Mouse (Mus musculus) NIH3T3 (cell line): ENCODE data around the gene Nupl1.
A peak's percentile ranks its signal among the peaks of the same experiment; 100 is the strongest.

Experiments used
- DNase-seq: peaks from one replicate; pipeline ENCODE4 v3.0.0-alpha.2; 2012; ENCODE audit warnings: low read depth

Gene Nupl1

DNA sequence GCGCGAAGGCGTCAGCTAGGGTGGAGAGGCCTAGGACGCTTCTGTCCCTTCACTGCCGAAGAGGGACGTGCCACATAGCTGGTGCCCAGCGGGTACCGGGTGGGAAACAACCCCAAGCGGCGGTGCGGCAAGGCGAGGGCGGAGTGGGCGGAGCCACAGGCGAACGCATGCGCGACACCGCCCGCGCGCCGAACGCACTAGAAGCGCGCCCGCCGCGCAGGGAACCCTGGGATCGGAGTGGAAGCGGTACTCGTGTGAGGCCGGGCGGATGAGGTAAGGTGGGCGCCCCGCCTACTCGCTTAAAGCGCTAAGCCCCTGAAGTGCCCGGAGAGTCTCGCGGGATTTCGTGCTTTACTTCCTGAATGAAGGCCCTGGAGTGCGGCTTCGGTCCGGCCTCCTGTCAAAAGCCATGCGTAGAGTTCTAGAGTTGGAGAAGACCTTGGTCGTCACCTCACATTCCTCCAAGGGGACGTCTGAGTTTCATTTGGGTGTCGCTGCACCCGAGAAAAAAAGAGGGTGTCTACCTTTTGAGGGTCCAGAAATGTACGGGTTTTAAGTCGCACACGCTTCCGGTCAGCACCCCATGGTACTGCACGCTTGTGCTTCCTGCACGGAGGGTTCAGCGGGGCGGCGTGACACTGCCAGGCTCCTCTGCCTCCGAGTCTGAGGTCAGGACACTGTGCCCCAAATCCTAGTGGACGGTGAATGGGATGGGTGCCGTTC, at the start of gene Nupl1, which contains the start of gene Gm49336:
Nupl1 (minus strand) TSS at position 151 of the 723 bp plus-strand sequence.
Gm49336 (minus strand) TSS at position 227 of the 723 bp plus-strand sequence.
- DNase-seq, result peak; percentile 98

DNA sequence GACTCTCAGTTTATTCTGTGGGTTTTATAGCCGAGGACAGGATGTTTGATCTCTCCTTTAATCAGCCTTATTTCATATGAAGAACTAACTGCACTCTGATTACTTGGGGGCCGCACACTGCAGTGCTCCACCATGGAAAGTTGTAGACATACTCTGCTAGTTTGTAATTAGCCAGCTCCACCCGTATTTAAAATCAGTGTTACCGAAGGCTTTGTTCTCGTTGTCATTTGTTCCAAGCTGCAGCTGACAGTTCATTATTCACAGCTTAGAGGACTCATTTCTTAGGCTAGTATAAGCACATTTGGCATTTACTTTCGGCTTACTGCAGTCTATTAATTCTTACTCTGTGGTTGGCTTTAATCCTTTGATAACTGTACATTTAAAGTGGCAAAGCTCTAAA, 49.8 kb upstream of the Nupl1 start:
- no peak for DNase-seq

DNA sequence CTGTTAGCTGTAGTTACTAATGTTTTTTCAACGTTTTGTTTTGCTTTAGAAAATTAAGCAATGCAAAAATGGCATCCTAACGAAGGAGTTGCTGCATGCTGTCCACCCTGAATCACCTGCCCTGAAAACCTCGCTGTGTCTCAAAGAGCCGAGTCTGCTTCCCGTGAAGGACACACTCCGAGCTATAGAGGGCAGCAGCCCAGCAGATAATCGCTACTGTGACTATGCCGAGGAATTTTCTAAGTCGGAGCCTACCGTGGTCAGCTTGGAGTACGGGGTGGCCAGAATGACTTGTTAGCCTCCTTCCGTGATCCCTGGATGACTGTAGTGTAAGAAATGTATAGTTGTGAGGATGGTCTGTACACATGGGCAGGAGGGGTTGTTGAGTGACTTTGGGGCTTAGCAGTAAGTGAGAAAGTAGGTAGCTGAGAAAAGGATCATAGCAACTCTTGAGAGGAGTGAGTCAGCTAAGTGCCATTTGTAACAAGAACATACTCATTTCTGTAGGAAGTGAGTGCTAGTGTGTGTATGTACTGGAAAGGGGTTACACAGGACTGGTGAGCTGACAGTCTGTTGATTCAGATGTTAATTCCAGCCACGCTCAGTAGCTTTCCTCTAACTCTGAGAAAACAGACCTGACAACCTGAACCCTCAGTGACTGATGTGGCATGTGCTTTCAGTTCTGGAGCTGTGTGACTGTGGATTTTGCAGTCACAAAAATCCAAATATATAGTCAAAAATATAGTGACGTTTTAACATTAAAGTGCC, 49.2 kb upstream of the Nupl1 start:
- no peak for DNase-seq

DNA sequence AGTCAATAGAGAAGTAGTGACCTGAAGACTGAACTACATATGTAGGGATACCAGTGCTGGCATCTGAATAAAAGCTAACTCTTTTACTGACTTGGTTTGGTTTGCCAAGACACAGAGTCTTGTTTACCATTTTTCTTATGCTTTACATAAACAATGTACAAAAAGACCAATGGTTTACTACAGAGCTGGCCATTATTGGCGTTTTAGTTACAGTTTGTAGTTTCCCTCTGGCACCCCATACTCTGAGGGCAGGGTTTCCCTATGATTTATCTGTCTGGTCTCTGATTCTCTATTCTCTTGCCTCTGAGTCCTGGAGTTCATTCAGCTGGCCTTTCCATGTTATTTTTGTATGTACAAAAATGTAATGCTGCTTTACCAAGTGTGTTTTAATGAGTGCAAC, 44.3 kb upstream of the Nupl1 start:
- DNase-seq, result no peak

DNA sequence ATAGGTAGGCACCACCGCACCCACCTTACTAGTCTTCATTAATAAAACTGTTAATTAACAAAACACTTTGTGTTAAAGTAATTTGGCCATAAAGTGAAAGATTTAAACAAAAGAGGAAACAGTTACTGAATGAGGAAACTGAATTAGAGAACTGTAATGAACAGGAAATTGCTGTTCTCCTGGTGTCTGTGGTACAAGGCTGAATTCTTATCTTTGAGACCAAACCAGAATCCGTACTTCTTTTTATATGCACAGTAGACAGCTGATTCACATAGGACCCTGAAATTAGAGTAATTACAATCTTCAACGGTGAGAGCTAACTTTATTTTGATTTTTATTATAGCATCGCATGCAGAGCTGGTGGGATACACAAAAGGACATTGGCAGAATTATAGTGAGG, 39.1 kb upstream of the Nupl1 start:
- DNase-seq, result no peak

DNA sequence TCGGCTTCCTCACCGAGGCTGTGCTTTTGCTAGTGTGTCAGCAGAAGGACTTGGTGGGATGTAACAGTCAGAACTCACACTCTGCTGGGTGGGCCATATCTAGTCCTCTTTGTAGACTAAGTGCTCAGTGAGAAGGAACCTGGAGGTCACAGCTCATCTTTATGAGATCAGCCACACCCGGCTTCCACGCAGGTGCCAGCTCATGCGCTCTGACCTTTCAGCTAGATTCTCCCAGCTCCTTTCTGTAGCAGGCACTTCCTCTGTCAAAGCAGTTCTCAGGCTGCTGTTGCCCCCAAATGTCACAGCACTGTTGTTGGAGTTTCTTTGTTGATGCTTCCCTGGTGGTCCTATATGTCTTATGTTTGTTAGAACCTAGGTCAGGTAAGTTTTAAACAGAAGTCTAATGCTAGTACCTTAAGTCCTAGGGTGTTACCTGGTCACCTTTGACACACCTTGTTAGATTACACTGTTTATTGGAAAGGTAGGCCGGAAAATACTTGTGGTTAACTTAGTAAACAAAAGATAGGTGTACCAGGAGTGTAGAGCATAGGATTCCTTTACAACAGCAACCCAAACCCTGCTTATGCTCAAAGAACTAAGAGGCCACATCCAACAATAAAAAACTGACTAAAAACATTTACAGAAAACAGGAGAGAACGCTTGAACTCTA, 35.1 kb upstream of the Nupl1 start:
- DNase-seq, result no peak

DNA sequence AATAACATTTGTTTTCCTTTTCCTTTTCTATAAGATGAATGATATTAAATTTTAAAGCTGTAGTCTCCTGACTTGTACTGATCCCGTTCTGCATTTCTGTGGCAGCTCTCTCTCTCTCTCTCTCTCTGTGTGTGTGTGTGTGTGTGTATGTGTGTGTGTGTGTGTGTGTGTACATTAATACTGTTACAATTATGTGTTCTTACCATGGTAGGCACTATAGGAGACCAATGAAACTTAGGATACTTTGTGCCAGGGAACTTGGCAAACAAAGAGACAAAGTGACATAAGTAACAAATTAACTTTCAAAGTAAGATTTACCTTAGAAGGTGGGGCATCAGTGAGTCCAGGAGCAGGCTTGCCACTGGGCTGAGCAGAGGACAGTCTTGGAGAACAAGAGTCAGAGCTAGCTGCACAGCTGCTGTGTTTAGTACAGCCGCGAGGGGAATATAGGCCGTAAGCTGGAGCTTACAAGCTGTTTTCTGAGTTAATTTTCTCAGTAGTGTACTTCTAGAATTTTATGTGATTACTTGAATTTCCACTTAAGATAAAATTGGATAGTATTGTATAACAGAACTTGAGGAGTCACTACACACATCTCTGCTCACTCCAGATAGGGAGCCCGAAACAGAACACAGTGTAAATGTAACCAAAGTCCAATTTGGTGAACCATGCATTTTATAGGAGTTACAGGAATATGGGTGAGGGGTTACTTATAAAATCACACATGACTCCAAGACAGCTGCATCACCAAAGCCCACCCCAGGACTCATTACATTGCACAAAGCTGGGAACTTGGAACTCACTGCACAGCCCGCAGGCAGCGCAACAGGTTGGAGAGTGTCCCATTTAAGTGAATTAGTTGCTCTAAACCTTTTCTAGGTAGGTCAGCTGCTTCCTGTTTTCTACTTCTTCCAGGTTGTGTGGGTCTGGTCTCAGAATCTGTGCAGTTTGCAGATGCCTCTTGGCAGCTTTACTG, 24.4 kb upstream of the Nupl1 start:
- no peak for DNase-seq

DNA sequence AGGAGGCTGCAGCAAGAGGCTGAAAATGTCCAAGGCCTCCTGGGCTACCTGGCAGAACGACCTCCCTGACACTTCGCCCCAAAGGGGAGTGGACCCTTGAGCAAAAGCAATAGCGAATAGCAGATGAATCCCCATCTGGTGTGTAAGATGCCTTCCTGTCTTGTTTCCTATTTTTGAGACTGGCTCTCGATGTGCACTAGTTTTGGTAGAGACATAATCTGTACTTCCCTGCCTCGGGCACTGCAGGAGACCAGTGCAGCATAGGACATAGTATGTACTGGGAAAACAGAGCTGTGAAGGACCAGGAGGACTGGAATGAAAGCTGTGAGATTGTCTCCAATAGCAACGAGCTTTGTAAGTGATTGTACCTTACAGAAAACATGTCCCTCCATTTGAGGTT, 22.1 kb upstream of the Nupl1 start:
- no peak for DNase-seq

DNA sequence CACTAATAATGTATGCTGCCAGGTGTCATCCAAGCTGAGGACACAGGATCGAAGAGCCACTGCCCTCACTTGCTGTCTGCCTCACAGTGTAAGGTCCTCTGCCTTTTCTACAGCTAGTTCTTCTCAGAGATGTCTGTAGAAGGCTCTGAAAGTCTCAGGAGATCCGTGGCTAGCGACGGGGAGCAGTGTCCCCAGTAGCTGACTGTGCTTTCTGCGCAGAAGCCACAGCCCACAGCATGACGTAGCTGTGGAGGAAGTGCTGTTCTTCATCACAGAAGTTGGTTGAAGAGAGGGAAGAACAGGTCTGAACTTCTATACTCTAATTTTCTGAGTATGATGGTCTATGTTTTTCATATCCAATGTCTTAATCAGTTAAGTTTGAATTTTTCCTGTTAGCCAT, 18.1 kb upstream of the Nupl1 start:
- DNase-seq, result no peak

DNA sequence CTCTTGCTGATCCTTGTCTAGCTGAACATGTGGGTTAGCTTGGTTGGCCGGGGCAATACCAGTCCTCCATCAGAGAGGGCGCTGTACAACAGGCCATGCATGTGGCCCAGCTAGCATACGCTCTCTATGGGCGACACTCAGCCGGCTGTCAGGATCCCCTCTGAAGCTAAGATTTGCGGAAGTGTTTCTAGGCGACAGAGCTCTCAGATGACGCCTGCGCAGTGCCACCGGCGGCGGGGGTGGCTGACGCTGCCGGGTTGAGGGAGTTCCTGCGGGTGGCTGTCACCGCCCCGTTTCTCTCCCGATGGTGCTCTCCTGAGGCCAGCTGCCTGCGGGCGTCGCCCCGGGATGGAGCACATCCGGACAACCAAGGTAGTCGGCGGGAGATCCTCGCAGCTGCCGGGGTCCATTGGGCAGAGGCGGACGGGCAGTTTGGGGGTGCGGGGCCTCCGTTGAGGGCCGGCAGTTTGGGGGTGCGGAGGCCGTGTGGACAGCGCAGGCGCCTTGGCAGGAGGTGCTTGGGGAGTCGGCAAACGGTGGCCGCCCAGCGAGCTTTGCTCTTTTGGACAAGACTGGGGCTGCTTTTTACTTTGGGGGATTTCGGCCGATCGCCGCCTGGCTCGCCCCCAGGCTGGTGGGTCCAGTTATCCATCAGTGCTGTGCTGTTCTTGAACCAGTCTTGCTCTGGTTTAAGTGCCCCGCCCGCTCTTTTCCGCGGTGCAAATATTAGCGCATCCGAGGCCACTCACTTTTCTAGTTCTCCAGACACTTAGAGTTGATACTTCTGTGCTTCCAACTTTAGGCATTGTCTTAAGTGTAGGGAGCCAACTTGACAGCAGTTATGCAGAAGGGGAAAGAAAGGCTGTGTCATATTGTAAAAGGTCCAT, 14.0 kb upstream of the Nupl1 start, which contains the start of gene Mtmr6:
Mtmr6 (plus strand) TSS at position 239 of the 887 bp plus-strand sequence.
- peak; percentile 97 for DNase-seq

DNA sequence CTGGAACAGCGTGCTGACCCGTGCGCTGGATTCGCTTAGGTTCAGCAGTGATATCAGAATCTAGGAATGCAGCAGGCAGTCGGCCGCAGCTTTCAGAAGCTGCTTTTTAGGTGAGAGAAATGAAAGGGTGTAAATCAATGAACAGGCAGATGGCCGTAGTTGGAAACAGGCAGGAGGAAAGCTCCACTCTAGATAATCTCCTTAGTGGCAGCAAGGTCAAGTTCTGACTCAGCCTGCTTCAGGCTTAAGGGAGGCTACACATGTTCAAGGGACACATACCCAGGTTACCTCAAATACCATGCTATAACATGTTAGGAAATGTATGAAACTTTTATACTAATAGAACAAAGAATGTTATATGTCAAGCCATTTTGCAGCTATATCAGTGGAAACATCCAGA, 11.1 kb upstream of the Nupl1 start:
- no peak for DNase-seq

DNA sequence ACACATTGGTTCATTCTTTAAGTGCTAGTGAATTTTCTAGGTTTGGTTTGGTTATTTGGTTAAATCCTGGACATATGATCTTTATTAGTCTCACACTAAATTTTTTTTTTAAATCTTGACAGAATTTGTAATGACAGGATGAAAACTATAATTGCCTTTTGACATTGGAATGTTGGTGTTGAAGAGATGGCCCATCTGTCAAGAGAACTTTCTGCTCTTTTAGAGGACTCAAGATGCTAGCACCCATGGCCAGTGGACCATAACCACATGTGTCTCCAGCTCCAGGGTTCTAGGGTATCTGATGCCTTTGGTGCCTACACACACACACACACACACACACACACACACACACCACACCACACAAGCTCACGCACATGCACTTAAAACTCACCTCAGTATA, 6.6 kb upstream of the Nupl1 start:
- DNase-seq, result no peak

DNA sequence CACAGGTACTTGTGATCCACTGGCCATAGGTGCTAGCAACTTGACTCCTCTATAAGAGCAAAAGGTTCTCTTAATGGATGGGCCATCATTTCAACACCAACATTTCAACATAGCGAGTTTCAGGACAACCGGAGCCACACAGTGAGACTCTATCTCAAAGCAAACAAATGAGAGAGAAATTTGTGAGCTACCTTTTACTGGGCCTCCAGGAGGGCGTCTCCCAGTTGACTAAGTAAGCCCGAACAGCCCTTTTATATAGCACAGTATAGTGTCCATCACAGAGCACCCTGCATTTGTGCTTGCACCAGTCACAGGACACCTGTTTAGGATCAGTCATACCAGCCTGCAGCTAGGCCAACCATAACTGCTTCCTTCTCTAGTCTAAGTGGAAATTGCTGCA, 5.9 kb upstream of the Nupl1 start:
- DNase-seq, result no peak

DNA sequence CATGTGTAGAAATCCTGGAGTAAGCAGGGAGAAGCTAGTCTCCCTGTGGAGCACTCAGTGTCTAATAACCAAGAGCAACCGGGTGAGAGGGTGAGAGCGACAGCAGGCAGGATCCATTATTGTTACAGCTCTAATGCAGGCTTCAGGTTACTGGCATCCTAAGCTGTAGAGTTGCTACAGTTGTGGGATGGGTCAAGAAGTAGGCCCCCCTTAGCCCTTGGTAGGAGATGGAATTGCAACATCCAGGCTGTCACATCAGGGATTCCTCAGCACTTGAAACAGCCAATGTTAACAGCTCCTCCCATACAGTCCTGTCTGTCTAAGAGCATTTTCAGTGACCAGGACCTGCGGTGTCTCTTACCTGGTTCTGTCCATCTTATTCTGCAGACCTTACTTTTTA, 5.1 kb upstream of the Nupl1 start:
- DNase-seq, result peak; percentile 22

DNA sequence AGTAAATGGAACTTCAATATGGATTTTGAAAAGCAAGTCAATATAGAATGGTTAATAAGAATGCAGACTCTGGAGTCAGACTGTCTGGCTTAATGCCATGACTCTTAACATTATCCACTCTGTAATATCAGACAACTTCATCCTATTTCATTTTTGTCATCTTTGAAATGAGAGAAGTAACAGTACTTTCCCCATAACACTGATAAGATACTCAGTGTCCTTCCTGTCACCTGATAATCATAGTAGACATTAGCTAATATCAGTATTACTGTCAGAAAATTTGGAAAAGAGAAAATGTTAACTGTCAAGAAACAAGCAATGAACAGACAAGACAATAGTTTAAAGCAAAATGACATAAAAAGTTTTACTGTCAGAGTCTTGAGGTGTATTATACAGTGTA, 3.5 kb upstream of the Nupl1 start:
- no peak for DNase-seq

DNA sequence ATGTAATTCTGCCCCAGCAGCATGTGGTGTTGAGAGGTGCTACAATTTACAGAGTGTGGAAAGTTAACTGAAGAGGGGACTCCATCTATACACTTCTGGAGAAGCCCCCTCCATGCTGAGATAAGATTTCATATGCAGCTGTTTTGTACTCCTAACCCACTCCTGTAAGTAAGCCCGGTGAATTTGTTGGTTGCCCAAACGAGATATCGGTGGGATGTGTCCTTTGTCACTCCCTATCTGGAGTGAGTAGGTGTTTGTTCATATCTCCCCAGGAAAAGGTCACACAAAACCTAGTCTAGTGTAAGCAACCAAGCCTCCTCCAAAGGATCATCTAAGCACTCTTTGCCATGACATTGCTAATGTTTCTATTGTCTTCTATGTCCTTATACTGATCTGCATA, 2.2 kb upstream of the Nupl1 start:
- DNase-seq, result no peak

DNA sequence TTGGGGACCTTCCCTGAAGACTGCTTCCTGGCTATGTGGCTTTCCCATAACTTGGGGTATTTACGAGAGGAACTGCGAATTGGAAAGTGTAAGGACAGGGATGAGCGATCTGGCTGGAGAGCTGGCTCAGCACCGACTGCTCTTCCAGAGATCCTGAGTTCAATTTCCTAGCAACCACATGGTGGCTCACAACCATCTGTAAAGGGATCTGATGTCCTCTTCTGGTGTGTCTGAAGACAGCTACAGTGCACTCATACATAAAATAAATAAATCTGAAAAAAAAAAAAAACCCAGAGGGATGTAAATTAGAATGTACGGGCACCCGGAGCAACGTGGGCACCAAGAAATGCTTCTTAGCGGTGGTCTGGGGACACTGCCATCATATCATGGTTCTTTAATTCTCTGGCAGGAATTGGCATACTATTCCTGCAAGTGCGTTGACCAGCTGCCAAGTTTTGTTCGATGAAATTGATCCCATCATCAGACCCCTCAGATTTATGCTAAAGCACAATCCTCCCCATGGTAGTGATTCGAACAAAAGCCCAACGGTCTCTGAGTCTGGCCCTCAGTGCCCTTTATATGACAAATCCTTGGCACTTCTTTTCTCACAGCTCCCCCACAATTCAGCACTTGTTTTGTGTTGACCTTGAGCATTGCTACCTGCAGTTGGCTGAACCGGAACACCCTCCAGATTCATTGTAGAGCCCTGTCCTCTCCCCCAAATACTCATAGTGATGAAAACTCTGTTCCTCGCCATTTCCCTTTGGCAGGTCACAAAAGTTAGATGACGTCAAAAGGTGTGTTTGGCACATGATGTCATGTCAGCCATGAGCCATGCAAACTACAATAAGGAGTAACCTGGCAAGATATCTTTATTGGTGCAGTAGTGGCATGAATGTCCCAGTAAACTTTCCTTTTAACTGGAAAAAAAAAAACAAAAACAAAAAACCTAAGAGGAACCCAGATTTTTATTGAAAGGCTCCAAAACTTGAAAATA, 1.1 kb upstream of the Nupl1 start:
- DNase-seq, result peak; percentile 23

DNA sequence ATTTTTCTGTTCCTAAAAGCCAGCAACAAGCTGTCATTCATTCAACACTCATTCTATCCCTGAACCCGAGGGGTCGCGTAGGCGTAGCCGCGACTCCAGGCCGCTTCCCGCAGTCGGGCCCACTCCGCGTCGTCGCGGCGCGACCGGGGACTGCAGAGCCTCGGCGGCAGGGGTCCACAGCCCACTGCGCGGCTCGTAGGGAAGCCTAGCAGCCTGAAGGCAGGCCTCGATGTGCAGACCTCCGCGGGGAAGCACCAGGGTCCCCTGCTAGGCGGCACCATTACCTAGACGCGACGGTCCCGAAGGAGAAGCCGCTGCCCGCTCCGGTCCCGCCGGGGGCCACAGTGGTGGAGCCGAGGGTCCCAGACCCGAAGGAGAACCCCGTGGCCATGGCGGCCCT, 352 bp downstream of the Nupl1 start:
- DNase-seq, result peak; percentile 45

DNA sequence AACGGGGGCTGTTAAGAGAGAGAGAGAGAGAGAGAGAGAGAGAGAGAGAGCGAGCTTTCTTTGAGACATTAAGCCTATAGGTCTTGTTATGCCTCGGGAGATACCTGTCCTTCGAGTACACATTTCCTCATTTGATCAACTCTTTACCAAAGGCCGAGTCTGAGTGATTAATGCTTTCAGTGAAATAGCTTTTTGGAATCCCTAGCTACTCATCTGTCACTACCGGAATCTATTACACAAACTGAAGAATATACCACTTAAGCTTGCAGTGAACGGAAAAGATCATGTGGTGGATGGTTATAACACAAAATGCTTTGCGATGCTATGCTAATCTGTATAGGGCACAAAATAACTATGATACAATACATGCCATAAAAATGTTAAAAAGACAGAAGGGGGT, 865 bp downstream of the Nupl1 start:
- peak; percentile 5 for DNase-seq
